Mouse (Mus musculus) bone marrow, adult 2 months (tissue): ENCODE measurements around the gene Cwc22. TPM values are rescaled to one million over a fixed set of nuclear protein-coding genes. Genes with fewer than 3 reads are reported as not detected.

Experiments used
- H3K27ac ChIP-seq: fragments of 200-500 bp; 2 replicates; pipeline ENCODE4 v1.5.1; 2012; ENCODE audit warnings: low read depth, mild to moderate bottlenecking, control low read depth, inconsistent platforms, low read length; ENCODE audit not compliant: control insufficient read depth, poor library complexity, insufficient read depth
- H3K4me1 ChIP-seq: fragments of 200-500 bp; 2 replicates; pipeline ENCODE4 v1.6.1; 2011; ENCODE audit warnings: low read length; ENCODE audit not compliant: control insufficient read depth, insufficient read depth
- H3K4me3 ChIP-seq: fragments of 200-500 bp; replicated peaks from 2 replicates; pipeline ENCODE3; 2011; ENCODE audit warnings: mild to moderate bottlenecking, low read depth, low read length, control low read depth; ENCODE audit not compliant: control insufficient read depth
- CTCF ChIP-seq: fragments of 200-500 bp; IDR thresholded peaks from 2 replicates; pipeline ENCODE4 v1.5.1; 2011; ENCODE audit warnings: low read length, control low read depth; ENCODE audit not compliant: control insufficient read depth, insufficient read depth
- POLR2A ChIP-seq: fragments of 200-500 bp; IDR thresholded peaks from 2 replicates; pipeline ENCODE4 v1.6.1; 2011; ENCODE audit warnings: low read depth, mild to moderate bottlenecking, control low read depth, low read length, borderline replicate concordance; ENCODE audit not compliant: control insufficient read depth
- WGBS: fragments of 180-500 bp; shearing (Covaris S2); methylation state at CpG from one replicate; pipeline ENCODE4 v1.1.7; 2018; 5-methylcytosine and 5-hydroxymethylcytosine counted together
- polyA plus RNA-seq: library from polyadenylated mRNA; stranded (reverse); fragments of >200 nt; gene quantifications from 2 replicates; pipeline ENCODE4 v1.2.4, GENCODE M21; 2011; ENCODE audit warnings: low replicate concordance; ENCODE audit not compliant: missing spikeins, insufficient read depth, insufficient read length

Cwc22 gene
- polyA plus RNA-seq, 1 experiment = 14.5 TPM

DNA sequence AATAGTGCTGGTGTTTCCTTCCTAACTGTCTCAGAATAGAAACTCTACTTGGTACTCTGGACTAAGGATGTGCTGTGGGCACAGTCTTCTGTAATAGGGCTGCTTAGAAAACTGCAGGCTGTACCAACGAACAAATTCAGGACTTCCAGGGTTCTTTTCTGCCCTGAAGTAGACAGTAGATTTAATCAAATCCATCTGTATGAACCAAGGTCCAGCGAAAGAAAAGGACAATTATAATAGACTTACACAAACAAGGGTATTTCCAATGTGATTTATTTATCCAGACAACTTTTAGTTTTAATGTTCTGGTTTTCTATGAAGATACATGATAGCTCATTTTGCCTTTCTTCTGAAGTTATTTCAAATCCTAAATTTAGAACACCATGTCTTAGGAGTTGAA is 28.2 kb upstream of the Cwc22 start:
- Histone ChIP-seq H3K4me3 (no peak overlapping the region), H3K4me1 (no peaks in the 10 kb centered on the region), H3K27ac (no peak overlapping the region)
- 60% methylated on average over 2 of the region's 2 CpGs for whole genome bisulfite sequencing
- no peak for TF ChIP-seq POLR2A
- no peak for TF ChIP-seq CTCF

DNA sequence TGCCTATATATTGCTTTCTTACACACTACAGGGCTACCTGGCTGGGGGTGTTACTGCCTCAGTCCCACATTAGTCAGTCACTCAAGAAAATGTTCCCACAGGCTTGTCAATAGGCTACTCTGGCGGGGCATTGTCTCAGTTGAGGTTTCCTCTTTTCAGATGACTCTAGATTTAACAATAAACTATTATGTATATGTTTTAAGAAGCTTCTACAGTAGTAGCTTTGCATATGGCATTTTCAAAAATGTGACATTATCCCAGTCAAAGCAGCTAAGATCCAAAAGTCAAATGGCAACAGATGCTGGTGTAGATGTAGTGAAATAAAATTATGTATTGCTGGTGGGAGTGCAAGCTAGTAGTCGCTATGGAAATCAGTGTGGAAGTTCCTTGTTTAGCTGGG is 27.1 kb upstream of the Cwc22 start:
- no peak for TF ChIP-seq CTCF
- no peak for TF ChIP-seq POLR2A
- H3K4me1 ChIP-seq = no peaks in the 10 kb centered on the region
- H3K27ac ChIP-seq = no peak overlapping the region
- H3K4me3 ChIP-seq = no peak overlapping the region
- 66% methylated on average over 2 of the region's 2 CpGs for WGBS

DNA sequence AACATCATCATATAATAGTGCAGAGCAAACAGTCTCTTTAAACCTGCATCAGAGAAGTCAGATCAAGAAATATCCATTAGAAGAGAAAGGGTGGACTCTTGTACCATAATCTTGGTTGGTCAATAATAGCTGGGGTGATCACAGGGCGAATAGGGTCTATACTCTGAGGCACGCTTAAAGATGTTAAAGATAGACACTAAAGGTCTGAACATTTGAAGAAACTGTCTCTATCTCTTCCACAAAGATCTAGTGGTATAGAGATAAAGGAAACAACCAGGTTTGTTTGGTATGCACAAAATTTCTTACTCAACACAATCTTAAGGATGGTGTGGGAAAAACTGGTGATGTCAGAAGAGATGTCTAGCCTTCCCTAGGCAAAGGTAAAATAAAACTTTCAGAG is 26.4 kb upstream of the Cwc22 start:
- 77% methylated on average over 2 of the region's 2 CpGs for WGBS

DNA sequence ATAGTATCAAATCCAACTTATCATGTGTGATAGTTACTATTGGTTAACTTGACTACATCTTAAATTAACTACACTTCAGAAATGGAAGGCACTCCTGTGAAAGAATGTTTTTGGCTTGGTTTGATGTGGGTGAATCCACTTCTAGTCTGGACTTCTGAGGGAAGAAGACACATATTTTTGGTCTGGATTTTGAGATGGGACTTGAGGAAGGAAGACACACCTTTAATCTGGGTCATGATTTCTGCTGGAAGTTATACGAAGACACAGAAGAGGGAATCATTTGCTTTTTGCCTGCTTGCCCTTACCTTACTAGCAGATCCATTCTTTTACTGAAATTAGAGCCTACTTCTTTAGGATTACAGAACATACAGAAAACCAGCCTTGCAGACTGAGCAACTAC is 25.7 kb upstream of the Cwc22 start:
- no peaks in the 10 kb centered on the region for H3K4me1 ChIP-seq
- no peak for TF ChIP-seq CTCF
- no peak for TF ChIP-seq POLR2A
- H3K4me3 ChIP-seq = no peak overlapping the region
- H3K27ac ChIP-seq = no peak overlapping the region
- 82% methylated on average over 1 of the region's 1 CpGs for WGBS

More for the DNA sequence above, 26.4 kb upstream of the Cwc22 start:
- H3K4me3 ChIP-seq = no peak overlapping the region
- TF ChIP-seq POLR2A = no peak
- TF ChIP-seq CTCF = no peak
- no peak overlapping the region for H3K27ac ChIP-seq
- no peaks in the 10 kb centered on the region for H3K4me1 ChIP-seq

DNA sequence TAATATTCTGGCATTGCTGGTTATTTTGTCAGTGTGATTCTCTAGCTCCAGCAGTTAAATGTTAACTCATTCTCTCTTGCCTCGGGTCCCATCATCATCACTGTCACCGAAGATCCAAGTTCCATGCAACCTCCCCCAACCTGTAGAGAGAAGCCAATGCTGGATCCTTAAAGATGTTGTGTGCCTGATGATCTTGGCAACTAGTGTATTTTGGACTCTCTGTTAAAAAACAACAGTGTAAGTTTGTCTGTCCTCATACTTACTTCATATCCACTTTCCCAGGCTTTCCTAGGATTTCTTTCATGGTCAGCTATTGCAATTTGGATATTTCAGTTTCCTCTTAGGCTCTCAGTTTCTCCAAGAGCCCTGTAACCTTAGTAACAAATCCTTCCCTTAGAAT is 25.2 kb upstream of the Cwc22 start:
- Histone ChIP-seq H3K4me3 (no peak overlapping the region), H3K4me1 (no peaks in the 10 kb centered on the region), H3K27ac (no peak overlapping the region)
- TF ChIP-seq POLR2A = no peak
- no peak for TF ChIP-seq CTCF
- WGBS = 69% methylated on average over 2 of the region's 2 CpGs

DNA sequence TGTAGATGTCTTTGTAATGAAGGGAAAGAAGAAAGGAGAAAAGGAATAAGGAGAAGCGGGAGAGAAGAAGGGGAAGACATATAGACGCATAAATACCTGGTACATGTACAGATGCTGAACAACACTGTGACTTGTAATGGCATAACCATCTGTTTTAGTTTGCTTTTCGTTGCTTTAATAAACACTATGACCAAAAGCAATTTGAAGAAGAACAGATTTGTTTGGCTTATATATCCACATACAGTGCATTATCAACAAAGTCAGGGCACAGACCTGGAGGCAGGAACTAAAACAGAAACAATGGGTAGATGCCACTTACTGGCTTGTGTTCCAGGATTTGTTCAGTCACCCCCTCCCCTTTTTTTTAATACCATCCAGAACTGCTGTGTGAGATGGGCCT is 24.4 kb upstream of the Cwc22 start:
- Histone ChIP-seq H3K4me3 (no peak overlapping the region), H3K4me1 (no peaks in the 10 kb centered on the region), H3K27ac (no peak overlapping the region)
- TF ChIP-seq CTCF (no peak), POLR2A (no peak)
- WGBS = 81% methylated on average over 3 of the region's 3 CpGs

DNA sequence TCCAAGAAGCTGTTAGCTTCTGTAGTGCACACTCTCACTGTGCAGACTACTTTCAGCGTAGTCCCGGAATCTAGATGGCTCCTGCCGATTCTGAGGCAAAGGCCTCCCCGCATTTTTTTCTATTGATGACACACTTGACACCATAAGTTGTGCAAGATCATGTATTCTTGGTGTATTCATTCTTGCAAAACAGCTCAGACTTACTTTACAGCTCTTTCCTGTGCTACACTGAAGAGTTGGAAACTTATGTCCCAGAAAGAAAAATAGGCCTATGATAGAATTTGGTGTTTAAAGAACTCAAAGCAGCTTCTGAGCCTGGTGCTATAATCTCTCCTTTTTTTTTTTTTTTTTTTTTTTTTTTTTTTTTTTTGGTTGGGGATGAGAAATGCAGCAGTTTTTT is 23.8 kb upstream of the Cwc22 start:
- H3K4me3 ChIP-seq = no peak overlapping the region
- H3K27ac ChIP-seq = no peak overlapping the region
- TF ChIP-seq POLR2A (no peak), CTCF (no peak)
- WGBS = 97% methylated on average over 4 of the region's 4 CpGs
- H3K4me1 ChIP-seq = no peaks in the 10 kb centered on the region

DNA sequence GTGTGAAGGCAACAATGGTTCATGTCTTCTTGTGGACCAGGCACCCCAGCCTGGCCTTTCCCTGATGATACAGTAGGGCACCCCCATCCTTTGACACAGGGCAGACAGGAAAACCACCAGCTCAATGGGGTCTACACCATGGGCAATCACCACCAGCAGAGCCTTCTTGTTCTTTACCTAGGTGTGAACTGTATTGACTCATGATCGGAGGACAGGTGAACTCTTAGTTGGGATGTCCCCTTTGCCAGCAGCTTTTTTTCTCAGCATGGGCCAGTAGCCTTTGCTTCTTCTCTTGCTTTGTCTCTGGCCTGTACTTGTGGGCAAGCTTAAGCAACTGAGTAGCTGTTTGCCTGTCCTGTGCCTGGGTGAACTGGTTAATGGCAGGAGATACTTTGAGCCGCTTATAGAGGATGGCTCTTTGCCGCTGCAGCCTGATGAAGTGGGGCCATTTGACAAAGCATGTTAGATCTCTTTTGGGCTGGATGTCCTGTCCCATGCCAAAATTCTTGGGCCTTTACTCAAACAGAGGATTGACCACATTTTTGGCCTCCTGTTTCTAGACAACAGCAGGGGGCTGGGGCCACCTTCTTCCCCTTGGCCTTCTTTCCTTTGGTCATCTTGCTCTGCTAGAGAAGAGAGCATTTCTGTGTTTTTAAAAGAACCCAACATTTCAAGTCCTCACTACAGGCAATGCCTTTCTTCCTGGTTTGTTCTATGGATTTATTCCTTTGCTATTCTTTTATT is 16.4 kb upstream of the Cwc22 start:
- WGBS = 89% methylated on average over 3 of the region's 3 CpGs
- Histone ChIP-seq H3K27ac (no peak overlapping the region), H3K4me1 (no peaks in the 10 kb centered on the region), H3K4me3 (no peak overlapping the region)
- no peak for TF ChIP-seq POLR2A
- TF ChIP-seq CTCF = no peak

DNA sequence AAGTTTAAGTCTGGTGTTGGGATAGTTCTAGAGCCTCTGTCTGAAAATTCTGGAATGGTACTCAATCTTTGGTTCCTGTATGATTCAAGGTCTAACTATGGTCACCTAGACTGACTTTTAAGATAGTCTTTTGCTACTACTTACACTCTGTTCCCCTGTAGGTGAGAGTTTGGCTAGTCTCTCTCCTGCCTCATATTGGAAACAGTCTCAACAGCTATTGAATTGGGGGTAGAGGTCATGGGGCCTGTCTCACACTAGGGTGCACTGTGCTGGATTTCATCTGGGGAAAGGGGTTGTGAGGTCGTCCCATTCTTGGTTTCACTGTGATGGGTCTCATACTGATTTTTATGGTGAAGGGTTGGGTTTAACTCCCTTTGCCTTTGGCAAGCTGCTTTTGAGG is 15.1 kb upstream of the Cwc22 start:
- Histone ChIP-seq H3K4me1 (no peaks in the 10 kb centered on the region), H3K4me3 (no peak overlapping the region), H3K27ac (no peak overlapping the region)
- 62% methylated on average over 1 of the region's 1 CpGs for WGBS
- no peak for TF ChIP-seq POLR2A
- TF ChIP-seq CTCF = no peak
